Comparison of ENCODE assay signal across 9 mouse cellular contexts in the genomic region with DNA sequence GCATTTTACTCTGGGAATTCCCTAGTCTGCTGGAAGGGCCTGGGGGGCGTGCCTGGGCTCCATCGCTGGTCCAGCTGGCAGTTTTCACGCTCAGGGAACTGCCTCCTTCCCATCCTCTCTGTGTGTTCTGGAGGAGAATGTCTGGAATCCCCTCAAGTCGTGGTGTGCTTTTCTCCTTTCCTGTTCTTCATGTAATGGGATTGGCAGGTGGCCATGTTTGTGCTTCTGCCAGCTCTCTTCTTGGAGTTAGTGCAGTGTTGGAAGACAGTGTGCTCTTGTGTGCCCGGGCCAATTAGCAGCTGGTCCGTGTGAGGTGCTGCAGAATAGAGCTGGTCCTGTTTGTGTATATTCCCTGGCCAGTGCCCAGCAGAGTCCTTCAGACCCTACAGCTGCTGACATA.
DNase-seq lines count a peak whose midpoint lies in the region; ATAC-seq and TF ChIP-seq lines count a peak whose summit lies in the region.
"Had no signal": no experiment of that assay in that cellular context is flagged by ENCODE, and none has a peak within 500 bp of the region (broad histone marks: within the 10 kb centered on the region; RNA-seq: fewer than 3 reads in every experiment).

No protein-coding gene starts in this region.

- 80% methylated on average over 6 of the region's 6 CpGs for whole genome bisulfite sequencing in liver, embryonic 11.5 days

- DNase-seq in Muller cell, postnatal 12 days (ENCODE audit: inconsistent ontology term): peak; percentile 95
- DNase-seq in cerebellum, adult 11-12 months: peak; percentile 89
- DNase-seq in frontal cortex, postnatal 10 days (ENCODE audit: low spot score in 2 of 2): peak; percentile 87 to 91
- DNase-seq in heart, postnatal 25 days (ENCODE audit: low spot score): peak; percentile 80
- DNase-seq in layer of hippocampus, adult 2 months (ENCODE audit: low spot score in 2 of 2): peak; percentile 83 to 93
- peak; percentile 93 for DNase-seq in lung, postnatal 14 days
- peak; percentile 93 for DNase-seq in telencephalon, adult 2 months (ENCODE audit: low read depth, low spot score)
- no peak for DNase-seq in liver, embryonic 11.5 days (ENCODE audit: low spot score)

- H3K9ac ChIP-seq in liver, embryonic 11.5 days (ENCODE audit: low read depth, low read length): no peak overlapping the region
- H3K9ac ChIP-seq: liver, embryonic 14.5 days had no signal

- no peak overlapping the region for H3K4me2 ChIP-seq in liver, embryonic 11.5 days

- 0 out of 2 replicates have a peak overlapping the region, but pooled peaks have one; percentile 16 for H3K27ac ChIP-seq in layer of hippocampus, adult 2 months
- H3K27ac ChIP-seq in liver, embryonic 11.5 days (ENCODE audit: low read depth, low read length): no peak overlapping the region
- H3K27ac ChIP-seq: liver, embryonic 14.5 days had no signal

- TF ChIP-seq CTCF in layer of hippocampus, adult 2 months (conservative IDR thresholded peaks at IDR 0.05): no peak

- H3K4me3 ChIP-seq in layer of hippocampus, adult 2 months: no peak overlapping the region
- H3K4me3 ChIP-seq in liver, embryonic 11.5 days (ENCODE audit: low read depth, low read length): no peak overlapping the region

- intact Hi-C loops in heart, postnatal 25 days (cut with DNase I): no loop called here

- H3K9me3 ChIP-seq in liver, embryonic 11.5 days (ENCODE audit: control insufficient read depth, low read length): no peaks in the 10 kb centered on the region

- H3K4me1 ChIP-seq in liver, embryonic 11.5 days (replicated peaks; ENCODE audit: control insufficient read depth, insufficient read depth, low read length): no peaks in the 10 kb centered on the region

- no peak for ATAC-seq in liver, embryonic 11.5 days (replicated peaks; ENCODE audit: low FRiP score)

- peaks cover 21% of the 10 kb centered on the region; the same call in 1 of the 2 replicates for H3K36me3 ChIP-seq in liver, embryonic 11.5 days (ENCODE audit: control insufficient read depth, insufficient read depth, low read length)

- H3K27me3 ChIP-seq in liver, embryonic 11.5 days (replicated peaks; ENCODE audit: control insufficient read depth, insufficient read depth, low read length): no peaks in the 10 kb centered on the region
